Mouse (Mus musculus): ENCODE data around the gene Syne1. TPM values are rescaled to one million over a fixed set of nuclear protein-coding genes. Genes with fewer than 3 reads are reported as not detected.

Syne1 gene
- 13.2 and 13.3 TPM in 2 replicates for polyA plus RNA-seq (2014; fragmentation: Nextera tagmentation; extraction: Ambion mirVana)

DNA sequence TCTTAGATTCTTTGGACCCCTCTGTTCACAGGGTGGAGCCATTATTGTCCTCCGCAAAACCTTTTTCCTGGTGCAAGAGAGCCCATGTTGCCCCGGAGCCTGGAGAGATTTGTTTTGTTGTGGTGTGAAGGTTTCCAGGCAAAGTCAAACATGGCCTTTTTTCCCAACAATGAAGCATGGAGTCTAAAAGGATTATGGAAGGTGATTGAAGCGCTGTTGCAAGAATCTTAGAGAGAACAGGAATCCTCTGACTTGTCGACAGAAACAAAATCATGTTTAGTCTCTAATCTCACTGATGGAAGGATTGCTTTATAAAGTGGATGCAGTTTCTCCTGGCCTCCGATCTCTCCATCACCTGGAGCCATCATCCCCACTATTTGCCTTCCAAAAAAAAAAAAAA lies at the start of gene Syne1:
Syne1 (minus strand) TSS at position 101 of the 400 bp plus-strand sequence.
- H3K4me3 ChIP-seq (ENCODE audit: low read depth, low read length), result peak within 1 kb of the TSS; percentile 44
- peak within 1 kb of the TSS; percentile 90 for H3K4me2 ChIP-seq (ENCODE audit: low read length)
- DNase-seq (ENCODE audit: low spot score) (no peak), ATAC-seq (replicated peaks; ENCODE audit: low FRiP score, low TSS enrichment, low read depth) (no peak)
- peaks cover 4% of the 10 kb centered on the region; the same call in 1 of the 2 replicates for H3K4me1 ChIP-seq (replicated peaks; ENCODE audit: control insufficient read depth, insufficient read depth, low read length)
- H3K9me3 ChIP-seq (ENCODE audit: control insufficient read depth, low read length), result no peaks in the 10 kb centered on the region
- no peaks in the 10 kb centered on the region for H3K27me3 ChIP-seq (replicated peaks; ENCODE audit: control insufficient read depth, insufficient read depth, low read length)
- H3K36me3 ChIP-seq (ENCODE audit: control insufficient read depth, insufficient read depth, low read length), result no peaks in the 10 kb centered on the region
- H3K27ac ChIP-seq (ENCODE audit: low read depth), result no peak within 1 kb of the TSS
- WGBS, result 75% methylated on average over 5 of the region's 5 CpGs
- H3K9ac ChIP-seq (ENCODE audit: low read length), result 0 out of 2 replicates have a peak within 1 kb of the TSS, but pooled peaks have one; percentile 17

DNA sequence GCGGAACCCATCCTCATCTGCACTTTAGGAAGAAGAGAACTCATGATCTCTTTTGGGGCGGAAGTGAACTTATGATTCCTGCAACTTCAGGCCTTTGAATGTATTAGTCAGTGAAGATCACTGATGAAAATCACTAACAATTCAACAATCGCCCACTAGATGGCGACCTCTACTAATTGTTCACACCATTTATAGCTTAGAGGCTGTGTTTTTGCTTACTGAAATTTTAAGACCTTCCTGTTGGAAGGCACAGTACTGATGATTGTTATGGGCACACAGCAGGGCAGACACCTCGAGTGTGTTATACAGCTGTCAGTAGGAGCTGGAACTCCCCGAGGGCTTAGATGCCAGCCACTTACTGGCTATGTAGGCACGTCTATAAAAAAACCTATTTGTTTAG lies 48.8 kb upstream of the Syne1 start:
- Histone ChIP-seq H3K27me3 (replicated peaks; ENCODE audit: control insufficient read depth, insufficient read depth, low read length) (no peaks in the 10 kb centered on the region), H3K9ac (ENCODE audit: low read length) (no peak overlapping the region), H3K36me3 (ENCODE audit: control insufficient read depth, insufficient read depth, low read length) (no peaks in the 10 kb centered on the region), H3K4me3 (ENCODE audit: low read depth, low read length) (no peak overlapping the region), H3K4me1 (replicated peaks; ENCODE audit: control insufficient read depth, insufficient read depth, low read length) (no peaks in the 10 kb centered on the region), H3K27ac (ENCODE audit: low read depth) (no peak overlapping the region), H3K4me2 (ENCODE audit: low read length) (no peak overlapping the region), H3K9me3 (ENCODE audit: control insufficient read depth, low read length) (no peaks in the 10 kb centered on the region)
- peak; percentile 81 for DNase-seq (ENCODE audit: low spot score)
- ATAC-seq (replicated peaks; ENCODE audit: low FRiP score, low TSS enrichment, low read depth), result peak; percentile 68; the same call in 1 of the 2 replicates
- WGBS, result 17% methylated on average over 7 of the region's 7 CpGs

DNA sequence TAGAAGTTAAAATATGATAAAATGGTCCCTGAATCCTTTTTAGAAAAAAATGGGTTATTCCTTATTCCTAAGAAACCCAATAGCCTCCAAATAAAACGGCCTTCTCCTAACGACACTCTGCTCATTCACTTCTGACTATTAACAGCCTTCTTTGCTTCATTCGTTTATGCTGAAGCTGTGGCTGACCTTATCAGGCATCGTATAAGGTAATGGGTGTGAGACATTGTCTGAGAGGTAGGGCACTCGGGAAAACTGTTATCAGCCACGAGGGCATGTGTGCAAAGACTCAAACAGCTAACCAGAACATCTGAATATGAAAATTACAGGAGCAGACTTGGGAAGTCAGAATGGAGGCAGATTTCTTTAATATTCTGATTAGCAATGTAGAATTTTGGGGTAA lies 45.3 kb upstream of the Syne1 start:
- no peak overlapping the region for H3K4me3 ChIP-seq (ENCODE audit: low read depth, low read length)
- H3K9me3 ChIP-seq (ENCODE audit: control insufficient read depth, low read length), result no peaks in the 10 kb centered on the region
- ATAC-seq (replicated peaks; ENCODE audit: low FRiP score, low TSS enrichment, low read depth) (no peak), DNase-seq (ENCODE audit: low spot score) (no peak)
- no peak overlapping the region for H3K9ac ChIP-seq (ENCODE audit: low read length)
- 41% methylated on average over 6 of the region's 6 CpGs for WGBS
- no peaks in the 10 kb centered on the region for H3K36me3 ChIP-seq (ENCODE audit: control insufficient read depth, insufficient read depth, low read length)
- H3K27ac ChIP-seq (ENCODE audit: low read depth), result no peak overlapping the region
- H3K4me2 ChIP-seq (ENCODE audit: low read length), result no peak overlapping the region
- no peaks in the 10 kb centered on the region for H3K27me3 ChIP-seq (replicated peaks; ENCODE audit: control insufficient read depth, insufficient read depth, low read length)
- H3K4me1 ChIP-seq (replicated peaks; ENCODE audit: control insufficient read depth, insufficient read depth, low read length), result no peaks in the 10 kb centered on the region

DNA sequence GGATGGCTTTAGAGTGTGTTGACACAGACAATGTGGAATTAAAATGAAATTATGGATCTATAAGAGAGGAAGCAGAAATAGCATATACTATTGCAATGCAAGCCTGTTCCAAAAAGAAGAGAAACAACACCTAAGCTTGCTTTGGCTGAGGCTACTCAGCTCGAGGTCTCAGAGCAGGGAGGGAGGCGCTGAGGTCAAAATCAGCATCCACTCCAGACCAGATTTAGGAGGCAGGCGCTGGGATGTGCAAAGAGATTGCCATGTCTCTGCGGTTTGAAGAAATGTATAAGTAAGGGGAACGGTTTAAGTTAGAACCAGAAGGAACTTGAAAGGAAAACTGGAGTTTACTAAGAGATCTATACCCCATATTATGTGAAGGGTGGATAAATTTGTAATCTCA lies 43.2 kb upstream of the Syne1 start:
- Histone ChIP-seq H3K9me3 (ENCODE audit: control insufficient read depth, low read length) (no peaks in the 10 kb centered on the region), H3K27ac (ENCODE audit: low read depth) (no peak overlapping the region), H3K4me2 (ENCODE audit: low read length) (no peak overlapping the region), H3K36me3 (ENCODE audit: control insufficient read depth, insufficient read depth, low read length) (no peaks in the 10 kb centered on the region), H3K4me3 (ENCODE audit: low read depth, low read length) (0 out of 2 replicates have a peak overlapping the region, but pooled peaks have one; percentile 7), H3K4me1 (replicated peaks; ENCODE audit: control insufficient read depth, insufficient read depth, low read length) (no peaks in the 10 kb centered on the region), H3K9ac (ENCODE audit: low read length) (no peak overlapping the region), H3K27me3 (replicated peaks; ENCODE audit: control insufficient read depth, insufficient read depth, low read length) (no peaks in the 10 kb centered on the region)
- ATAC-seq (replicated peaks; ENCODE audit: low FRiP score, low TSS enrichment, low read depth) (no peak), DNase-seq (ENCODE audit: low spot score) (no peak)
- WGBS, result 65% methylated on average over 5 of the region's 5 CpGs

DNA sequence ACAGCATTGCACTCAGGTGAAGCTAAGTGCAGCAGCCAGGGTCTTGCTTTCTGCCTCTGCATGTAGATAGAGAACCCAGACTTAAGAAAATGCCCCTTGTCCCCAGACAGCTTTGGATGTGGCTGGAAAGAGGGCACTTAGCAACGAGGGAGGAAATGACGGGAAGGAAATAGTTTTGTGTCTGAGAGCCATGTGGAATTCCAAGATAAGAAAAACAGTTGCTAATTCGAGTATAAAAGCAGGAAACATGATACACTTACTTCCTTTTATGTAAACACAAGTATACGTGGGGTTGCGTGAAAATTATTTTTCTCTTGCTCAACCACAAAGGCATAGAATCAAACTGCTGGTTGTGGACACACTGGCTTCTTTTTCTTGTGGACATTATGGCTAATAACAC lies 42.2 kb upstream of the Syne1 start, which contains the start of gene Myct1:
Myct1 (plus strand) TSS at position 312 of the 400 bp plus-strand sequence.
- no peaks in the 10 kb centered on the region for H3K9me3 ChIP-seq (ENCODE audit: control insufficient read depth, low read length)
- no peaks in the 10 kb centered on the region for H3K4me1 ChIP-seq (replicated peaks; ENCODE audit: control insufficient read depth, insufficient read depth, low read length)
- H3K4me3 ChIP-seq (ENCODE audit: low read depth, low read length), result 0 out of 2 replicates have a peak within 1 kb of the TSS, but pooled peaks have one; percentile 7
- DNase-seq (ENCODE audit: low spot score) (no peak), ATAC-seq (replicated peaks; ENCODE audit: low FRiP score, low TSS enrichment, low read depth) (no peak)
- WGBS, result 22% methylated on average over 5 of the region's 5 CpGs
- H3K27ac ChIP-seq (ENCODE audit: low read depth), result no peak within 1 kb of the TSS
- no peak within 1 kb of the TSS for H3K9ac ChIP-seq (ENCODE audit: low read length)
- H3K4me2 ChIP-seq (ENCODE audit: low read length), result no peak within 1 kb of the TSS
- H3K36me3 ChIP-seq (ENCODE audit: control insufficient read depth, insufficient read depth, low read length), result no peaks in the 10 kb centered on the region
- no peaks in the 10 kb centered on the region for H3K27me3 ChIP-seq (replicated peaks; ENCODE audit: control insufficient read depth, insufficient read depth, low read length)

GRCm38 (mm10) chr10:5591996-5592395 lies 40.7 kb upstream of the Syne1 start:
- 80% methylated on average over 4 of the region's 4 CpGs for WGBS
- no peaks in the 10 kb centered on the region for H3K36me3 ChIP-seq (ENCODE audit: control insufficient read depth, insufficient read depth, low read length)
- no peak overlapping the region for H3K4me2 ChIP-seq (ENCODE audit: low read length)
- H3K4me3 ChIP-seq (ENCODE audit: low read depth, low read length), result no peak overlapping the region
- H3K4me1 ChIP-seq (replicated peaks; ENCODE audit: control insufficient read depth, insufficient read depth, low read length), result no peaks in the 10 kb centered on the region
- no peaks in the 10 kb centered on the region for H3K27me3 ChIP-seq (replicated peaks; ENCODE audit: control insufficient read depth, insufficient read depth, low read length)
- no peaks in the 10 kb centered on the region for H3K9me3 ChIP-seq (ENCODE audit: control insufficient read depth, low read length)
- H3K27ac ChIP-seq (ENCODE audit: low read depth), result 0 out of 2 replicates have a peak overlapping the region, but pooled peaks have one; percentile 6
- no peak for DNase-seq (ENCODE audit: low spot score)
- no peak overlapping the region for H3K9ac ChIP-seq (ENCODE audit: low read length)
- ATAC-seq (replicated peaks; ENCODE audit: low FRiP score, low TSS enrichment, low read depth), result no peak

GRCm38 (mm10) chr10:5591061-5591460 lies 39.8 kb upstream of the Syne1 start:
- H3K27me3 ChIP-seq (replicated peaks; ENCODE audit: control insufficient read depth, insufficient read depth, low read length), result no peaks in the 10 kb centered on the region
- no peak overlapping the region for H3K4me3 ChIP-seq (ENCODE audit: low read depth, low read length)
- 91% methylated on average over 2 of the region's 2 CpGs for WGBS
- no peaks in the 10 kb centered on the region for H3K9me3 ChIP-seq (ENCODE audit: control insufficient read depth, low read length)
- H3K36me3 ChIP-seq (ENCODE audit: control insufficient read depth, insufficient read depth, low read length), result no peaks in the 10 kb centered on the region
- no peak overlapping the region for H3K9ac ChIP-seq (ENCODE audit: low read length)
- no peak overlapping the region for H3K27ac ChIP-seq (ENCODE audit: low read depth)
- ATAC-seq (replicated peaks; ENCODE audit: low FRiP score, low TSS enrichment, low read depth) (no peak), DNase-seq (ENCODE audit: low spot score) (no peak)
- no peak overlapping the region for H3K4me2 ChIP-seq (ENCODE audit: low read length)
- H3K4me1 ChIP-seq (replicated peaks; ENCODE audit: control insufficient read depth, insufficient read depth, low read length), result no peaks in the 10 kb centered on the region

- Histone ChIP-seq H3K4me1 (replicated peaks; ENCODE audit: control insufficient read depth, insufficient read depth, low read length) (no peaks in the 10 kb centered on the region), H3K9ac (ENCODE audit: low read length) (no peak overlapping the region), H3K4me3 (ENCODE audit: low read depth, low read length) (no peak overlapping the region), H3K36me3 (ENCODE audit: control insufficient read depth, insufficient read depth, low read length) (no peaks in the 10 kb centered on the region), H3K27me3 (replicated peaks; ENCODE audit: control insufficient read depth, insufficient read depth, low read length) (no peaks in the 10 kb centered on the region), H3K9me3 (ENCODE audit: control insufficient read depth, low read length) (no peaks in the 10 kb centered on the region), H3K27ac (ENCODE audit: low read depth) (no peak overlapping the region), H3K4me2 (ENCODE audit: low read length) (no peak overlapping the region)
- ATAC-seq (replicated peaks; ENCODE audit: low FRiP score, low TSS enrichment, low read depth) (no peak), DNase-seq (ENCODE audit: low spot score) (no peak)
- WGBS, result 54% methylated on average over 2 of the region's 2 CpGs
Observed at GRCm38 (mm10) chr10:5573328-5573727, 22.0 kb upstream of the Syne1 start.

DNA sequence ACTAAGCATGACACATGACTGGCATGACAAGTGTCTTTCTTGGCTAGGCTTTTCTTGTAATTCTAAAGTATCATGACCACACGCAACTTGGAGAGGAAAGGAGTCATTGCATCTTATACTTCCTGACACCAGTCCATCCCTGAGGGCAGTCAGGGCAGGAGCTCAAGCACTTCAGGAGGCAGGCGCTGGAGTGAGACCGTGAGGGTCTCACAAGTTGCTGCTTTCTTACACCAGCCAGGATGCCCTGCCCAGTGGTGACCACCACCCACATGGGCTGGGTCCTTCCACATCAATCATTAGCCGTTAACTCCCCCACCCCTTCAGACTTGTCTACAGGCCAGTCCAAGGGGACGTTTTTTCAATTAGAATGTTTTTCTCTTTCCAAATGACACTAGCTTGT lies 20.1 kb upstream of the Syne1 start:
- Histone ChIP-seq H3K9ac (ENCODE audit: low read length) (no peak overlapping the region), H3K9me3 (ENCODE audit: control insufficient read depth, low read length) (no peaks in the 10 kb centered on the region), H3K4me2 (ENCODE audit: low read length) (no peak overlapping the region), H3K27me3 (replicated peaks; ENCODE audit: control insufficient read depth, insufficient read depth, low read length) (no peaks in the 10 kb centered on the region), H3K27ac (ENCODE audit: low read depth) (no peak overlapping the region), H3K36me3 (ENCODE audit: control insufficient read depth, insufficient read depth, low read length) (no peaks in the 10 kb centered on the region), H3K4me3 (ENCODE audit: low read depth, low read length) (no peak overlapping the region), H3K4me1 (replicated peaks; ENCODE audit: control insufficient read depth, insufficient read depth, low read length) (no peaks in the 10 kb centered on the region)
- DNase-seq (ENCODE audit: low spot score) (no peak), ATAC-seq (replicated peaks; ENCODE audit: low FRiP score, low TSS enrichment, low read depth) (no peak)
- WGBS, result 67% methylated on average over 5 of the region's 5 CpGs

Data from intestine, embryonic 14.5 days (tissue).